21 mouse cellular contexts compared by ENCODE assay signal in genomic region chr7:101437876-101438275, GRCm38 (mm10). TPM values are rescaled to one million over a fixed set of nuclear protein-coding genes. Genes with fewer than 3 reads are reported as not detected.
A peak's percentile ranks its signal among the peaks of the same experiment; 100 is the strongest.
DNase-seq lines count a peak whose midpoint lies in the region; ATAC-seq and TF ChIP-seq lines count a peak whose summit lies in the region.
"Had no signal": no experiment of that assay in that cellular context is flagged by ENCODE, and none has a peak within 500 bp of the region (broad histone marks: within the 10 kb centered on the region; RNA-seq: fewer than 3 reads in every experiment).

No protein-coding gene starts in this region.

- ATAC-seq in hindbrain, embryonic 11.5 days (ENCODE audit: low FRiP score): no peak
- no peak for ATAC-seq in hindbrain, embryonic 13.5 days (ENCODE audit: low FRiP score)
- ATAC-seq in granulocyte monocyte progenitor cell, adult 5-6 weeks (replicated peaks; ENCODE audit: poor library complexity, severe bottlenecking): peak; percentile 52; the same call in 1 of the 2 replicates
- ATAC-seq in heart, embryonic 12.5 days (ENCODE audit: insufficient number of reproducible peaks, low FRiP score): no peak
- ATAC-seq: intestine, embryonic 15.5 days; lung, postnatal 0 days; Patski had no signal

- no peak overlapping the region for H3K27ac ChIP-seq in hindbrain, embryonic 11.5 days (ENCODE audit: low read depth, low read length)
- H3K27ac ChIP-seq in hindbrain, embryonic 13.5 days: no peak overlapping the region
- no peak overlapping the region for H3K27ac ChIP-seq in thymus, adult 2 months (ENCODE audit: control insufficient read depth, insufficient read depth, low read length)
- H3K27ac ChIP-seq in heart, embryonic 12.5 days (ENCODE audit: poor library complexity, severe bottlenecking): no peak overlapping the region
- H3K27ac ChIP-seq: embryonic facial prominence, embryonic 13.5 days; forebrain, embryonic 10.5 days; intestine, embryonic 15.5 days; stomach, embryonic 15.5 days had no signal

- no peaks in the 10 kb centered on the region for H3K27me3 ChIP-seq in hindbrain, embryonic 11.5 days (ENCODE audit: control insufficient read depth, insufficient read depth, low read length)
- no peaks in the 10 kb centered on the region for H3K27me3 ChIP-seq in hindbrain, embryonic 13.5 days
- H3K27me3 ChIP-seq in thymus, adult 2 months (ENCODE audit: control insufficient read depth, insufficient read depth, low read length): no peaks in the 10 kb centered on the region
- H3K27me3 ChIP-seq in splenic B cell, adult 2 months (ENCODE audit: control insufficient read depth, insufficient read depth, low read length, poor library complexity, severe bottlenecking): no peaks in the 10 kb centered on the region
- H3K27me3 ChIP-seq in heart, embryonic 12.5 days (replicated peaks): peaks cover 44% of the 10 kb centered on the region
- H3K27me3 ChIP-seq: embryonic facial prominence, embryonic 13.5 days; intestine, embryonic 15.5 days; stomach, embryonic 15.5 days had no signal

- no peaks in the 10 kb centered on the region for H3K9me3 ChIP-seq in hindbrain, embryonic 11.5 days (ENCODE audit: control insufficient read depth, low read length)
- H3K9me3 ChIP-seq in hindbrain, embryonic 13.5 days: no peaks in the 10 kb centered on the region
- no peaks in the 10 kb centered on the region for H3K9me3 ChIP-seq in heart, embryonic 12.5 days (replicated peaks)
- H3K9me3 ChIP-seq: embryonic facial prominence, embryonic 13.5 days; forebrain, embryonic 10.5 days; intestine, embryonic 15.5 days; stomach, embryonic 15.5 days had no signal

- H3K4me2 ChIP-seq in hindbrain, embryonic 11.5 days (replicated peaks; ENCODE audit: low read depth, low read length): no peak overlapping the region
- H3K4me2 ChIP-seq in hindbrain, embryonic 13.5 days: no peak overlapping the region
- no peak overlapping the region for H3K4me2 ChIP-seq in heart, embryonic 12.5 days
- H3K4me2 ChIP-seq: embryonic facial prominence, embryonic 13.5 days; intestine, embryonic 15.5 days; midbrain, embryonic 11.5 days; stomach, embryonic 15.5 days had no signal

- 13% methylated on average over 1 of the region's 1 CpGs for WGBS in hindbrain, embryonic 11.5 days
- 31% methylated on average over 1 of the region's 1 CpGs for WGBS in hindbrain, embryonic 13.5 days
- 23% methylated on average over 1 of the region's 1 CpGs for WGBS in thymus, adult 2 months
- WGBS in heart, embryonic 12.5 days: 13% methylated on average over 1 of the region's 1 CpGs

- no peak overlapping the region for H3K4me3 ChIP-seq in hindbrain, embryonic 11.5 days (ENCODE audit: low read depth, low read length)
- H3K4me3 ChIP-seq in hindbrain, embryonic 13.5 days: no peak overlapping the region
- H3K4me3 ChIP-seq in thymus, adult 2 months (ENCODE audit: control insufficient read depth, insufficient read depth, low read length): no peak overlapping the region
- H3K4me3 ChIP-seq in heart, embryonic 12.5 days: no peak overlapping the region
- H3K4me3 ChIP-seq: embryonic facial prominence, embryonic 13.5 days; forebrain, embryonic 10.5 days; intestine, embryonic 15.5 days; stomach, embryonic 15.5 days had no signal

- no peaks in the 10 kb centered on the region for H3K36me3 ChIP-seq in hindbrain, embryonic 11.5 days (ENCODE audit: control insufficient read depth, insufficient read depth, low read length)
- H3K36me3 ChIP-seq in hindbrain, embryonic 13.5 days: no peaks in the 10 kb centered on the region
- no peaks in the 10 kb centered on the region for H3K36me3 ChIP-seq in thymus, adult 2 months (ENCODE audit: control insufficient read depth, insufficient read depth, low read length)
- H3K36me3 ChIP-seq in splenic B cell, adult 2 months (ENCODE audit: control insufficient read depth, insufficient read depth, low read length, poor library complexity, severe bottlenecking): no peaks in the 10 kb centered on the region
- H3K36me3 ChIP-seq in heart, embryonic 12.5 days: no peaks in the 10 kb centered on the region
- H3K36me3 ChIP-seq: embryonic facial prominence, embryonic 13.5 days; forebrain, embryonic 10.5 days; intestine, embryonic 15.5 days; stomach, embryonic 15.5 days had no signal

- no peak for TF ChIP-seq CTCF in thymus, adult 2 months (IDR thresholded peaks at IDR 0.05; ENCODE audit: borderline replicate concordance, control insufficient read depth, extremely low read depth, insufficient read depth, low read length, poor library complexity)

- TF ChIP-seq POLR2A in thymus, adult 2 months (IDR thresholded peaks at IDR 0.05; ENCODE audit: control insufficient read depth, extremely low read depth, insufficient read depth, low read length, poor library complexity): no peak

- H3K4me1 ChIP-seq in hindbrain, embryonic 11.5 days (replicated peaks; ENCODE audit: control insufficient read depth, insufficient read depth, low read length): no peaks in the 10 kb centered on the region
- peaks cover 26% of the 10 kb centered on the region; the same call in 1 of the 2 replicates for H3K4me1 ChIP-seq in hindbrain, embryonic 13.5 days (replicated peaks)
- H3K4me1 ChIP-seq in thymus, adult 2 months (replicated peaks; ENCODE audit: control insufficient read depth, insufficient read depth, low read length): no peaks in the 10 kb centered on the region
- no peaks in the 10 kb centered on the region for H3K4me1 ChIP-seq in heart, embryonic 12.5 days (replicated peaks)
- H3K4me1 ChIP-seq: embryonic facial prominence, embryonic 13.5 days; intestine, embryonic 15.5 days; stomach, embryonic 15.5 days had no signal

- no peak overlapping the region for H3K9ac ChIP-seq in hindbrain, embryonic 11.5 days (ENCODE audit: low read depth, low read length)
- H3K9ac ChIP-seq in hindbrain, embryonic 13.5 days: no peak overlapping the region
- no peak overlapping the region for H3K9ac ChIP-seq in heart, embryonic 12.5 days
- H3K9ac ChIP-seq: embryonic facial prominence, embryonic 13.5 days; intestine, embryonic 15.5 days; stomach, embryonic 15.5 days had no signal

- peak; percentile 46 for DNase-seq in hindbrain, embryonic 11.5 days (ENCODE audit: low spot score)
- DNase-seq in thymus, postnatal 4 days: peak; percentile 61
- no peak for DNase-seq in thymus, adult 2 months
- DNase-seq in splenic B cell, adult 2 months (ENCODE audit: low read depth, low spot score): peak; percentile 36
- no peak for DNase-seq in heart, postnatal 4 days
- DNase-seq: cerebellum, adult 9-10 months; heart, adult 18-20 months; heart, postnatal 14 days; right cerebral cortex, postnatal 4 days had no signal

RNA-seq across cellular contexts. Expression of gene Pde2a, which starts 16.4 kb away (rescaled TPM):
- polyA plus RNA-seq in hindbrain, embryonic 11.5 days (2014; fragmentation: Nextera tagmentation; extraction: Ambion mirVana): 14.4 and 17.8 TPM in 2 replicates
- 28.8 and 31.6 TPM in 2 replicates for polyA plus RNA-seq in hindbrain, embryonic 13.5 days (2015; fragmentation: Nextera tagmentation; extraction: Ambion mirVana)
- 8.2 and 12.0 TPM in 2 replicates for polyA plus RNA-seq in thymus, adult 2 months (2012; rRNA removed)
- total RNA-seq in granulocyte monocyte progenitor cell, adult 5-6 weeks (2014; fragmentation: Nextera tagmentation): 15.8 and 21.1 TPM in 2 replicates
- 23.1 and 28.5 TPM in 2 replicates for total RNA-seq in granulocyte monocyte progenitor cell, adult 5-6 weeks (2017)
- 3.2 and 6.2 TPM in 2 replicates for polyA plus RNA-seq in heart, embryonic 12.5 days (2016; fragmentation: Nextera tagmentation; extraction: Ambion mirVana)
- total RNA-seq in heart, postnatal 4 days (2021): 10 to 100 TPM; 42.4 to 42.8 TPM

RNA-seq across cellular contexts. Expression of gene Gm45837, which starts 27.2 kb away (rescaled TPM):
- polyA plus RNA-seq in hindbrain, embryonic 11.5 days (2014; fragmentation: Nextera tagmentation; extraction: Ambion mirVana): 0.99 TPM in 1 of 2 replicates, not detected in the other
- not detected in 2 replicates for polyA plus RNA-seq in hindbrain, embryonic 13.5 days (2015; fragmentation: Nextera tagmentation; extraction: Ambion mirVana)
- polyA plus RNA-seq in thymus, adult 2 months (2012; rRNA removed): 0.60 TPM in 1 of 2 replicates, not detected in the other
- total RNA-seq in granulocyte monocyte progenitor cell, adult 5-6 weeks (2014; fragmentation: Nextera tagmentation): not detected in 2 replicates
- 2.6 TPM in 1 of 2 replicates, not detected in the other for total RNA-seq in granulocyte monocyte progenitor cell, adult 5-6 weeks (2017)
- 0.74 and 2.9 TPM in 2 replicates for polyA plus RNA-seq in heart, embryonic 12.5 days (2016; fragmentation: Nextera tagmentation; extraction: Ambion mirVana)
- 1 to 10 TPM in 1 of 2 experiments, not detected in 1; 7.4 TPM for total RNA-seq in heart, postnatal 4 days (2021)
- total RNA-seq: heart, postnatal 14 days; liver, adult 2 months had no signal
- polyA plus RNA-seq: forebrain, embryonic 10.5 days; large intestine, adult 2 months; liver, adult 2 months; midbrain, embryonic 11.5 days had no signal

Comparison
In these comparisons a context has a peak if more than half of its experiments do, and no peak if none do; other contexts are left out.
1. DNase-seq: peak in hindbrain, embryonic 11.5 days (single experiment), thymus, postnatal 4 days (single experiment) and splenic B cell, adult 2 months (single experiment); none in thymus, adult 2 months (single experiment) and heart, postnatal 4 days (single experiment).